Mouse (Mus musculus) megakaryocyte-erythroid progenitor cell, adult 5-6 weeks (primary cell): ENCODE results near the gene Pold4. TPM values are rescaled to one million over a fixed set of nuclear protein-coding genes. Genes with fewer than 3 reads are reported as not detected.
A peak's percentile ranks its signal among the peaks of the same experiment; 100 is the strongest.

ENCODE experiments used
- ATAC-seq: replicated peaks from 2 replicates; pipeline ENCODE4 v1.8.0; 2016; ENCODE audit warnings: mild to moderate bottlenecking, inconsistent platforms; ENCODE audit not compliant: severe bottlenecking, poor library complexity, low FRiP score, low TSS enrichment
- total RNA-seq, 2 experiments: library from RNA; stranded (forward) in 1 of 2; stranded (reverse) in 1 of 2; fragments of 200-1000, 215-1000 nt in 1 of 2; fragments of >200 nt in 1 of 2; fragmentation: Nextera tagmentation in 1 of 2; gene quantifications; 2 replicates each; pipeline ENCODE4 v1.2.3; 2014 to 2017

The Pold4 gene
- total RNA-seq, 2 experiments from 2014 or later = 22.3 to 27.2 TPM

DNA sequence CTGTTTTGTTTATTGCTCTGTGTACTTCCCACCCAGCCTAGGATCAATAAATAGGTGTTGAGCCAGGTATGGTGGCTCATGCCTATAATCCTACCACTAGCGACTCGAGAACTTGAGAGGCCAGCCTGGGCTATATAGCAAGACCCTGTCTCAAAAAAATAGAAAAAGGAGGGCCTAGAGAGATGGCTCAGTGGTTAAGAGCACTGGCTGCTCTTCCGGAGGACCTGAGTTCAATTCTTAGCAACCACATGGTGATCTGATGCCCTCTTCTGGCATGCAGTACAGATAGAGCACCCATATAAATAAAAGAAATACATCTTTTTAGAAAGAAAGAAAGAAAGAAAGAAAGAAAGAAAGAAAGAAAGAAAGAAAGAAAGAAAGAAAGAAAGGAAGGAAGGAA lies 28.6 kb upstream of the Pold4 start:
- no peak for ATAC-seq

DNA sequence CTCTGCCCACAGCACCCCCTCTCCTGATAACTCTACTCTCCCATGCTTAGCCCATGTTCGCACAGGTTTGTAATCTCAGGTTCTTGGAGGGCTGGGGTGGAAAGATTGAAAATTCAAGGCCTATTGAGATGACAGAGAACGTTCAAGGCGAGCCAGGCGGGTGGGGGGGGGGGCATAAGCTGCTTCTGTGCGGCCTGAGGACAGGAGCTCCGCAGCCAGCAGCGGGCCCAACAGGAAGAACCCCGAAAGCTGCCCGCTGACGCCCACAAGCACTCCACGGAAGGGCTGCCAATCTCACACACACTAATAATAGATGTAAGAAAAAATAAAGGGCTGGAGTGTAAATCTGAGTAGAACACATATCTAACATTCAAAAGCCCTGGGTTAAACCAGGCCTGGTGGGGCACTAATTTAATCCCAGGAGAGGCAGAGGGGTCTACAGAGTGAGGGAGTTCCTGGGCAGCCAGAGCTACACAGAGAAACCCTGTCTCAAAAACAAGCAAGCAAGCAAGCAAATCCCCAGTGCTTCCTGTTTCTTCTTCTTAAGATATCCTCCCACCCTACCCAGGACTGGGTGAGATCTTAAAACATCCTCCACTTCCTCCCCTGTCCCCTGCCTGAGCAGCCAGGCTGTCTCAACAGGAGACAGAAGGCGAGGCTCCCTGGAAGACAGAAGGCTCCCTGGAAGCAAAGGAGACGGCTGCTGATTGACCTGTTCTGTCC lies 27.9 kb upstream of the Pold4 start:
- ATAC-seq = no peak

DNA sequence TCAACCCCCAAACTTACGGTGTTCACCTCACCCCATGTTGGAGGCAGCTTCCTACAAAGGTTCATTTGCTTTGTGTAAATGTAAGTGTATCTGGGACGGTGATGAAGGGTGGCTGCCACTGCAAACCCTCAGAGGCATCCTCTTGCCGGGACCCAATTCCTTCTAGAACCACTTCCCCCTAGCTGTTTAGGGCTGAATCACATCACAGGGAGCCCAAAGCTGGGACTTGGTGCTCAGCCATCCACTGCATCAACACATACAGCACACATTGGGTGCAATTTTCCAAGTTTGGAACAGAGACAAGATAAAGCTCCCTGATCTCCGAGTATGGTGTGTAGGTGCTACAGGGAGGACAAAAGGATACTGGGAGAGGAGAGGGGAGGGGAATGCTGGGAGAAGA lies 26.8 kb upstream of the Pold4 start:
- ATAC-seq = no peak

DNA sequence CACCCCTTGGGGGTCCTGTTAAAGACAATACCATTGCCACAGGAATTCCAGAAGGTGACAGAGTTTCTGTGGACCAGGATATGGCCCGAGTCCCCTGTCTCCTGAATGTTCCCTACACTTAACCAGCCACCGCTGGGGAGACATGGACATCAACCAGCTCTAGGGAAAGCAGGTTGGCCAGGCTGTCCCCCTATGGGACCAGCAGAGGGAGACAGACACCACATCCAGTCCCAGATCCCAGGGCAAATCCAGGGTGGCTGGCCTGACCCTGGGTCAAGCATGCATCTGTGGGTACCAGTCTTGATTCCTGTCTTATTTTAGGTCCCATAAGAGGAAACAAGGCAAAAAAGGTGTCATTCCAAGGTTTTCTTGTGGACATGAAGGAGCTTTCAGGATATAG lies 24.7 kb upstream of the Pold4 start:
- peak; percentile 67 for ATAC-seq

DNA sequence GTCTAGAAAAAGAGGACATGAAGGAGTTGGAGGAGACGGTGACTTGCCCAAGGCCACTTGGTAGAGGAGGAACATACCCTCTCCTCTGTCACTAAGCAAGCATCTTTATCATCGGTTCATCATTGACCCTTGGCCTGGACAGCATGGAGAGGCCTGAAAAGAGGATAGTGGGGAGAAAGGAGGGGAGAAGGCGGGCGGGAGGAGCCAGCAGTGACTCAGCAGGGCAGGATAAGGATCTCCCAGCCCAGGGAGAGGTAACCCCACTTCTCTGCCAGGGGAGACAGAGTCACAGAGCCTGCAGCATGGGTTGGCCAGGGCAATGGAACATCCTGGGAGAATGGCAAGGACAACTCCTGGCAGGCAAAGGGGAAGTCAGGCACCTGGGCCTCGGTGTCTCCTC lies 23.1 kb upstream of the Pold4 start:
- ATAC-seq = no peak

DNA sequence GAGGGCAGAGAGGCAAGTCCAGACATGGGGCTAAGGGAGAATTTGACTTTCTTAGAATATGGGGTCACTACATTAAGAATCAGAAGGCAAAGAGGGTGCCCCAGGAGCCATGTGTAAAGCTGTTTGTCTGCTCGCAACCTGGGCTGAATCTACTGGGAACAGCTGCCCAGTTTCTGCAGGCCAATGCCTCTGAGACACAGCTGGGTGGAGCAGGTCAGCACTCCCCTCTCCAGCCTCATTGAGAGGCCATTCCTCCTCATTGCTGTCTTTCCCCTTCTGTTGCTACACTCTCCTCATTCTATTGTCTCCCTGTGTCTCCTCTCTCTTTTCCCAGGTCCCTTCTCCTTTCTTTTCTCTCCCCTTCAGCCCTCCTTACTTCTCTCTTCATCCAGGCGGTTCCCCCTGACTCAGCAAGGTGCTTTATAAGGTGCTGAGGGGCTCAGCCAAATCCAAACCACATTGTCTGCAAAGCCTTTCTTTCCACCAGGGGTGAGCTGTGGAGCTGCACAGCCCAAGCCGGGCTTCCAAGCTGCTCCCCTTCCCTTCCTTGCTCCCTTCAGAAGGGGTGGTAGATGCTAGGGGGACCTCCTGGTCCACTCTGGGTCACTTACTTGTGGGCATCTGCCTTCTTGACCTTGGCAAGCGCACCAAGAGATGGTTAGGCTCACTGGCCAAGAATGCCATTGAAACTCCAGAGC lies 19.7 kb upstream of the Pold4 start:
- ATAC-seq = no peak

DNA sequence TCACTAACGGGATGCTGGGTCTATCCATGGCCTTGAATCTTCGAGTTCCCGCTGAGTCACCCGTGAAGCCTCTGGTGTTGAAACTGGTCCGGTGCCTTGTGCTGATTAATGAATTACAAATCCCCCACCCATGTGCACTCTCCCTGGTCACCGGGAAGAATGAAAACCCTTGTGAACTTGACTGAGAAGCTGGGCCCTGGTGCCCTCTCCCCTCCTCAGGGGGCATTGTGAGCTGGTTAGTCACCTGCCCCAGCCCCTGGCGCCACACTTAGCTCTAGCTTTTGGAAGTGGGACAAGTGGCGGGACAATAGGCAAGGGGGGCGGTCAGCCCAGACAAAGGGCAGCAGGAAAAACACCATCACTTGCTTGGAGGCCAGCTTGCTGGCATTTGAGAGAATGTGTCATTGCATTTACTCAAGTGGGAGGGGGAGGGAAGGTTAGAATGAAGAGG lies 18.1 kb upstream of the Pold4 start:
- ATAC-seq = no peak

DNA sequence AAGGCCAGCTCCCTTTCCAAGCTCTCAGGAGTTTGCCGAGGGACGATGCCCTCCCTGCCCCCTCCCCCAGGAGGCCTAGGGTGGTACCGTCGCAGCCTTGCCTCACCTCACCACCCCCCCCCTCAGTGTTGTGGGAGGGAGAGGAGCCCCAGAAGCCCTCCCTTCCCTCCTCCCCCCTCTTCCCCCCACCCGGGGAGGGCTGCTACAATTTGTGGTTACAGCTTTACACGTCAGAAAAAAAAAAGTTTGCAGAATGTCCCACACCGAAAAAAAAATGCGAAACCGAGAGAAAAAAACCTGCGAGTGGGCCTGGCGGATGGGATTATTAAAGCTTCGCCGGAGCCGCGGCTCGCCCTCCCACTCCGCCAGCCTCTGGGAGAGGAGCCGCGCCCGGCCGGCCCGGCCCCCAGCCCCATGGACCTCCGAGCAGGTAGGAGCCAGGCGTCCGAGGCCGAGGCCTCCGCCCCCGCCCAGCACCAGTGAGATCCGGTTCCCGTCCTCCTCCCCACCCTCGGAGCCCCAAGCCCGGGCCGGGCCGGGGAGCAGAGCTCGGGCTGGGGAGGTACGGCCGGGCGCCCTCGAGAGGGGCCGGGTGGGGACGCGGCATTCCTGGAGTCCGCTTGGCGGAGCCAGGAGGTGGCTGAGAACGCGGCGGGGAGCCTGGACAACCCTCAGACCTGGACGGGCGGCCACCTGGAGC lies 17.5 kb upstream of the Pold4 start, which contains the start of the genes Clcf1 and AC109138.7:
Gene Clcf1 (plus strand): TSS at position 168 of the 700 bp plus-strand sequence.
Gene AC109138.7 (plus strand): TSS at position 287 of the 700 bp plus-strand sequence.
- ATAC-seq = no peak

DNA sequence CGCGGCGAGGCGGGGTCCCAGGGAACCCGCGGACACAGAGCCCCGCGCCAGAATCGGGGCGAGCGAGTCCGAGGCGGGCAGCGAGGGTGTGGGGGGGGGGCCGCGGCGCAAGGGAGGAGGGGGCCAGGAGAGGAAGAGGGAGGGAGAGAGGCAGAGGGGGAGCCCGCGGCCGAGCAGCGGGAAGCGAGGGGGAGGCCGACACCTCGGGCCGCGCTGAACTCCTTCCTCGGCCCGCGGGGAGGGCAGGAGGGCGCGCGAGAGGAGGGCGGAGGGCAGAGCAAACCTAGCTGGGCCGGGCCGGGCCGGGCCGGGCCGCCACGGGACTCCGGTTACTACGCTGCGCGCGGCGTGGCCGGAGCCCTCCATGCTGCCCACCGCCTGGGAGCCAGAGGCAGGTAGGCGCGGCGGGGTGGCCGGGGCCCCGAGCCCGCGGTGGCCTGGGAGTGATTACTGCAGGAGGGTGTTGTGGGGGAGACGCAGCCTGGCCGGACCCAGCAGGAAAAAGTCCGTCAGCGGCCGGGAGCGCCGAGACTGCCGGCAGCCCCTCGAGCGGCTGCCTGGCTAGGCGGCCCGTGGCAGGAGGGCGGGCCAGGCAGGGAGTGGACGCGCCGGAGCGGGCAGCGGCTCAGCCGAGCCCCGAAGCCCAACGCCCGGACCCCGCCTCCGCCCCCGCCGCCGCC lies 16.8 kb upstream of the Pold4 start:
- ATAC-seq = no peak

DNA sequence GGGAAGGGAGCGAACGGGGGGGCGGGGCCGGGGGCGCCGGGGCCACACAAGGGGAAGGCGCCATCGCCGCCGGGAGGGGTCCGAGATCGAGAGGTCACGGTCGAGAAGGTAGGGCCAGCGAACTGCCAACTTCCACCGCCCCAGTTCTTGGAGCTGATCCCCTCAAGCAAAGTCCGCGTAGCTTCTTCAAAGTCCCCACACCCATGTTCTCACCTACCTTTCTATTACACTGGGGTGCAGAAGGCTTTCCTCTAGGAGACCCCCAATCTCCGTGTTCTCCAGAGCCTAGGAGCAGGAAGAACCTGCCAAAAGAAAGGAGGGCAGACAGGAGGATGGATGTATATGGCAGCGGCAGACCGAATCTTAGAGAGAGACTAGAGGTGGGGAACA lies 16.3 kb upstream of the Pold4 start:
- no peak for ATAC-seq

DNA sequence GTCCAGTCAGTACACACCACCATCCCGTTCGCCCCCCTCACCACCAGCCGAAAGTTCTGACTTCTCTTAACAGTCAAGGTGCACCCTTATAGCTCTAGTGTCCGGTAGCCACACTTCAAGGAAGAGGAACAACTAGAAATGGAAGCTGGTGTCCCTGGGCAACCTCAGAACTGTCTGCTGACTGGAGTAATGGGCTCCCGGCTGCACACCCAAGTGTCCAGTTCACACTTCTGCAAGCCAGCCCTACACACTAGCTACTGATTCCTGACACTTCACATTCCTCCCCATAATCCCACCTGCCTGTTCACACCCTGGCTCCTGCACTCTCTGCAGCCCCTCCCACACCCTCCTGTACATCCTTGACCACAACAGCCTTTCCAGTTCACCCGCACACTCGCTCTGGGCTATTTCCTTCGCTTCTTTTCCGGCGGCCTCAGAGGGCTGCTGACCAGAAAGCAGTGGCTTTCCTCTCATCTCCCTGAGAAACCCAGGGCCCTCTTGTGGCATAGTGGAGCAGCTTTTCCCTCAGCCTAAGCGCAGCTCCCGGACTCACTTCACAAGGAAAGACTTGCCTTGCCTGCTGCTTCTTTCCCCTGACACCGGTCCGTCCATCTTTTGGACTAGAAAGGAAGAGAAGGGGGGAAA lies 15.5 kb upstream of the Pold4 start:
- ATAC-seq = no peak

DNA sequence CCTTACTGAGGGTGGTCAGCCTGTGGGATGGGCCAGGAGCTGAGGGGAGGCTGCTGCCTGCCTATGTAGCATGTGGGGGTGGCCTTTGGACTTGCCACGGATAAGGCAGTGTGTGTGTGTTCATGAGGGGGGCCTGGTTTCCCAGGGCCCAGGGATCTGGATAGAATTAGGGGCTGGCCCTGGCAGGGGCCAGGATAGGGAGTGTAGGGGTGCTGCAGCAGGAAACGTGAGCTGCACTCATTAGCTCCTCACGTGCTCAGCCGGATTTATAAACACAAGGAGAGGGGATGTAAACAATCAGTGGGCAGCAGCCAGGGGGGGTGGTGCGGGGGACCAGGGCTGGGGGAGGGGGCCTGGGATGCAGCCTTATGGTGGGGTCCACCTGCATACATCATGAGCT lies 14.6 kb upstream of the Pold4 start:
- ATAC-seq = no peak

DNA sequence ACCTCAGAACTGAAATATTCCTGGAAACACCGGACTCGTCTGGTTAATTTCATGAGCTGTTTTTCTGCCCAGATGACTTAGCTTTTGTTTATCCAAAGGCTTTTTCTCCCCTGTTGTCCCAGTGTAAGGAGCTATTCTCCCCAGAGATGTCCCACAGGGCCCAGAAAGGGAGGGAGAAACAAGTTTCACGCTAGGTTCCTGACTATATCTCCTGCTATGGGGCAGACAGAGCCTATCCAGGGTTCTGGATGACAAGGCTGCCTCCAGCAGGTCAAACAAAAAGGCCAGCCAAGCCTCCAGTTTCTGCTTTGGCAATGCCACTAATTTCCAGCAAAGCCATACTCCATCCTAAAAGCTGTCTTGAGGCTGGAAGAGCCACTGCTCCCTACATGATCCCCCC lies 13.8 kb upstream of the Pold4 start:
- no peak for ATAC-seq

DNA sequence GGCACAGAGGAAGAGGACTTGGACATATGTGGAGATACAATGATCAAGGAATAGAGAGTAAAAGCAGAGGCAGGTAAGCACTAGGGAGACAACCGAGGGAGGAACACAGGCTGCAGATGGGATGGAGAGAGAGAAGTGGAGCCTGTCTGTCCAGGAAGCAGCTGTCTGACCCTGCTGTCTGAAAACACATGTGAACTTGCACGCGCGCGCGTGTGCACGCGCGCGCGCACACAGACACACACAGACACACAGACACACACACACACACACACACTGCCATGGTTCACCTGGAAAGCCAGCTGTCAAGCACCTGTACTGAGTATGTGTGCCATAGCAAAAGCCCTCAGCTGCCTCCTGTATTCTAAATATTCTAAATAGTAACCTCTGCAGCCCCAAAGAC lies 13.4 kb upstream of the Pold4 start:
- ATAC-seq = no peak

DNA sequence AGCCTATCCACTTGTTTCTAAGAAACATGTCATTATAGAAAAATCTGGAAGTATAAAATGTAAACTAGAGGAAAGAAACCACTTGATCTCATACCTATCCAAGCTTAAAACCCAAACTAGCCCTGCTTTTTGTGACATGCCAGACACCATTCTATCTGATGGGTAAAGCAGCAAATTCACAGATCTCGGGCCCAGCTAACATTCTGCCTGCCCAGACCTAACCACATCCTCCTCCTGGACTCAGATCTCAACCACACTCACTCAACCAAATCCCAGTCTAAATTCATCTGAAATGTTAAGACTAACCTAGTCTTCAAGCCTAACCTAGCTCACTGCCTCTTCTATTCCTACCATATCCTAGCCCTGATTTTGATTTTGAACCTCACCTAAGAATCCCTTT lies 12.9 kb upstream of the Pold4 start:
- no peak for ATAC-seq

DNA sequence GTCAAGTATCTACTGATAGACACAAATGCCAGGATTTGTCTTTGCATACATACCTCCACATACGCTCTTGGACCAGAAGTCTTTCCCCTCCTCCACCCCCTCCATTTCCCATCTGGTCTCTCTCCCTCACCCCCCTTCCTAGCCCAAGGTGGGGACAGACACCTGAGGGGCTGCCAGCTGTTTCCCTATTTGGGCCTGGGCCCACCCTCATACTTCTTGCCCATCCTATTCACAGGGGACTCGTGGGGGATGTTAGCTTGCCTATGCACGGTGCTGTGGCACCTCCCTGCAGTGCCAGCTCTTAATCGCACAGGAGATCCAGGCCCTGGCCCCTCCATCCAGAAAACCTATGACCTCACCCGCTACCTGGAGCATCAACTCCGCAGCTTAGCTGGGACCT lies 11.8 kb upstream of the Pold4 start:
- no peak for ATAC-seq

DNA sequence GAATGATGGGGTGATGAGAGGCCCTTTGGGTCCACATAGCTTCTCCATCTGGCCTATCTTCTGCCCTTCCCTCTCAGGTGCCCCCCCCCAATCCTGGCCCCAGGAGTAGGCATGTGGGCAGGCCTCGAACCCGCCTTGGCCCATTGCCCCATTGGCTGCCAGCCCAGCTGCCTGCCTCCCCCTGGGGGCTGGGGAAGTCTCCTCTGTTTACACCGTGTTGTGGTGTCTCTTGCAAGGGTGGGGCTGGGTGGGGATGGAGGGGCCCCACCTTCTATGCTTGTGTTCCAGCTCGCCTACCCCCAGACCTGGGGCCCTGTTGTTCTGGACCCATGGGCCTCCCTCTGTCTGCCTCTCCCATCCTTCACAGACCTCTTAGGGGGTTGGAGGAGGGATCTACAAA lies 11.3 kb upstream of the Pold4 start:
- no peak for ATAC-seq

DNA sequence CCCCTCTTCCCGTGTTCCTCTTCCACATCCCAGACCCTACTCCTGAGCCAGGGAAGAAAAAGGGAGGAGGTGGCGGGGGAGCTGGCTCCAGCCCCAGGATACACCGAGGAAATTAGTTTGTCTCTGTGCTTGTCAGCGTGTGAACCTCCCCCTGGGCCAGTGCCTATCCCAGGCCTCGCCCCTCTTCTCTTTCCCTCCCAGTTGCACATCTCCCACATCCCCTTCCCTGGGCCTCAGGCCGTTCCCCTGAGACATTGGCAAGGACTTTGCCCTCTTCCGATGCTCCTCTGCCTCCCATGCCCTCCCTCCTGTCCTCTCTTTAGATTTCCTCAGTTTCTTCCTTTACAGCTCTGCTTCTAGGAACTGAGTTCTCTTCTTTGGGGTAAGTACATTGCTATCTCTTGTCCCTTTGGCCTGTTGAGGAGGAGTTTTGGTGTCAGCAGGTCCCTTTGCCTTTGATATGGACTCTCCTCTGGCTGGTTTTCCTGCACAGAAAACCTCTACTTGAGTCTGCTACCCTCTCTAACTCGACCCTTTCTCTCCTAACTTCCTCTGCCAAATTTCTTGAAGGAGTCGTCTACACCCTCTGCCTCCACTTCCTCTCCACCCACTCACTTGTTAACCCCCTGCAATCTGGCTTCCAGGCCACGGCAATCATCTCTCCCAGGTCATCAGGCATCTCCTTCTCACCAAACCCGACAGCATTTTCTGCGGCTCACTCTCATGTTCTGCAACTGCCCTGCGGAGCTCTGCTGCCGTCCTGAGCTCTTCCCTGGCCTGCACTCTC lies 10.5 kb upstream of the Pold4 start:
- no peak for ATAC-seq

DNA sequence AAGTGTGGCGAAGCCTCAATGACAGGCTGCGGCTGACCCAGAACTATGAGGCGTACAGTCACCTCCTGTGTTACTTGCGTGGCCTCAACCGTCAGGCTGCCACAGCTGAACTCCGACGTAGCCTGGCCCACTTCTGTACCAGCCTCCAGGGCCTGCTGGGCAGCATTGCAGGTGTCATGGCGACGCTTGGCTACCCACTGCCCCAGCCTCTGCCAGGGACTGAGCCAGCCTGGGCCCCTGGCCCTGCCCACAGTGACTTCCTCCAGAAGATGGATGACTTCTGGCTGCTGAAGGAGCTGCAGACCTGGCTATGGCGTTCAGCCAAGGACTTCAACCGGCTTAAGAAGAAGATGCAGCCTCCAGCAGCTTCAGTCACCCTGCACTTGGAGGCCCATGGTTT lies 9.5 kb upstream of the Pold4 start:
- ATAC-seq = 0 out of 2 replicates have a peak, but pooled peaks have one; percentile 45
